In genomic region chr4:45442237-45442636, GRCm38 (mm10) we compare ENCODE assay signal across 20 mouse cellular contexts. TPM values are rescaled to one million over a fixed set of nuclear protein-coding genes. Genes with fewer than 3 reads are reported as not detected.
DNase-seq lines count a peak whose midpoint lies in the region; ATAC-seq and TF ChIP-seq lines count a peak whose summit lies in the region.
"Had no signal": no experiment of that assay in that cellular context is flagged by ENCODE, and none has a peak within 500 bp of the region (broad histone marks: within the 10 kb centered on the region; RNA-seq: fewer than 3 reads in every experiment).

No protein-coding gene starts in this region.

- no peak overlapping the region for H3K9ac ChIP-seq in heart, embryonic 16.5 days (ENCODE audit: low read length)
- no peak overlapping the region for H3K9ac ChIP-seq in lung, embryonic 14.5 days
- no peak overlapping the region for H3K9ac ChIP-seq in stomach, postnatal 0 days (ENCODE audit: low read length)
- H3K9ac ChIP-seq: embryonic facial prominence, embryonic 12.5 days; hindbrain, embryonic 12.5 days; liver, embryonic 15.5 days; neural tube, embryonic 13.5 days had no signal

- no peak for TF ChIP-seq EP300 in stomach, postnatal 0 days (optimal IDR thresholded peaks at IDR 0.05)

- H3K27me3 ChIP-seq in heart, embryonic 16.5 days (ENCODE audit: control insufficient read depth, insufficient read depth, low read length): no peaks in the 10 kb centered on the region
- no peaks in the 10 kb centered on the region for H3K27me3 ChIP-seq in lung, embryonic 14.5 days (ENCODE audit: insufficient read depth, low read length)
- no peaks in the 10 kb centered on the region for H3K27me3 ChIP-seq in stomach, postnatal 0 days (ENCODE audit: control insufficient read depth, insufficient read depth, low read length)
- H3K27me3 ChIP-seq: embryonic facial prominence, embryonic 12.5 days; hindbrain, embryonic 12.5 days; liver, embryonic 15.5 days; neural tube, embryonic 13.5 days had no signal

- ATAC-seq in heart, embryonic 16.5 days (replicated peaks; ENCODE audit: extremely low read depth, insufficient read depth, low FRiP score): no peak
- ATAC-seq in lung, embryonic 14.5 days (ENCODE audit: insufficient read depth): no peak
- ATAC-seq in stomach, postnatal 0 days (ENCODE audit: low FRiP score, low TSS enrichment): 0 out of 2 replicates have a peak, but pooled peaks have one; percentile 41
- ATAC-seq: activated CD4-positive, CD25-positive, alpha-beta regulatory T cell, adult 4 months; CD4-positive, CD25-positive, alpha-beta regulatory T cell, adult 4 months had no signal

- H3K9me3 ChIP-seq in heart, embryonic 16.5 days (replicated peaks; ENCODE audit: control insufficient read depth, low read length): no peaks in the 10 kb centered on the region
- H3K9me3 ChIP-seq in lung, embryonic 14.5 days (ENCODE audit: low read depth, low read length): no peaks in the 10 kb centered on the region
- no peaks in the 10 kb centered on the region for H3K9me3 ChIP-seq in stomach, postnatal 0 days (ENCODE audit: control insufficient read depth, low read length)
- H3K9me3 ChIP-seq: embryonic facial prominence, embryonic 12.5 days; hindbrain, embryonic 12.5 days; limb, embryonic 10.5 days; liver, embryonic 15.5 days; megakaryocyte, embryonic 14.5 days; neural tube, embryonic 13.5 days had no signal

- 57% methylated on average over 3 of the region's 3 CpGs for WGBS in heart, embryonic 16.5 days
- 47% methylated on average over 3 of the region's 3 CpGs for WGBS in lung, embryonic 14.5 days
- 61% methylated on average over 3 of the region's 3 CpGs for WGBS in stomach, postnatal 0 days

- H3K4me2 ChIP-seq in heart, embryonic 16.5 days (ENCODE audit: low read depth, low read length): no peak overlapping the region
- no peak overlapping the region for H3K4me2 ChIP-seq in lung, embryonic 14.5 days
- no peak overlapping the region for H3K4me2 ChIP-seq in stomach, postnatal 0 days (replicated peaks; ENCODE audit: low read depth)
- H3K4me2 ChIP-seq: embryonic facial prominence, embryonic 12.5 days; hindbrain, embryonic 12.5 days; liver, embryonic 15.5 days; neural tube, embryonic 13.5 days had no signal

- no peak overlapping the region for H3K4me3 ChIP-seq in heart, embryonic 16.5 days (ENCODE audit: low read length)
- no peak overlapping the region for H3K4me3 ChIP-seq in lung, embryonic 14.5 days (ENCODE audit: low read depth, low read length)
- no peak overlapping the region for H3K4me3 ChIP-seq in stomach, postnatal 0 days (ENCODE audit: low read depth, low read length)
- H3K4me3 ChIP-seq: embryonic facial prominence, embryonic 12.5 days; hindbrain, embryonic 12.5 days; limb, embryonic 10.5 days; liver, embryonic 15.5 days; megakaryocyte, embryonic 14.5 days; neural tube, embryonic 13.5 days had no signal

- H3K36me3 ChIP-seq in heart, embryonic 16.5 days (ENCODE audit: control insufficient read depth, insufficient read depth): peaks cover 7% of the 10 kb centered on the region; the same call in 1 of the 2 replicates
- peaks cover 40% of the 10 kb centered on the region for H3K36me3 ChIP-seq in lung, embryonic 14.5 days (ENCODE audit: insufficient read depth)
- peaks cover 6% of the 10 kb centered on the region; the same call in 1 of the 2 replicates for H3K36me3 ChIP-seq in stomach, postnatal 0 days (ENCODE audit: control insufficient read depth, insufficient read depth, low read length)

- peak; percentile 55 for TF ChIP-seq CTCF in lung, embryonic 14.5 days (IDR thresholded peaks at IDR 0.05; ENCODE audit: low read depth)
- TF ChIP-seq CTCF in brain, embryonic 14.5 days (IDR thresholded peaks at IDR 0.05; ENCODE audit: borderline replicate concordance, extremely low read depth, insufficient read depth, insufficient read length): peak; percentile 37; the same call in 1 of the 2 replicates
- peak; percentile 48 for TF ChIP-seq CTCF in stomach, postnatal 0 days (IDR thresholded peaks at IDR 0.05; ENCODE audit: low read depth)

- 0 out of 2 replicates have a peak overlapping the region, but pooled peaks have one; percentile 28 for H3K27ac ChIP-seq in heart, embryonic 16.5 days (ENCODE audit: low read length)
- no peak overlapping the region for H3K27ac ChIP-seq in lung, embryonic 14.5 days (ENCODE audit: low read depth)
- no peak overlapping the region for H3K27ac ChIP-seq in stomach, postnatal 0 days (replicated peaks)
- H3K27ac ChIP-seq: embryonic facial prominence, embryonic 12.5 days; hindbrain, embryonic 12.5 days; limb, embryonic 10.5 days; liver, embryonic 15.5 days; neural tube, embryonic 13.5 days had no signal

- no peak for TF ChIP-seq POLR2A in brain, embryonic 14.5 days (IDR thresholded peaks at IDR 0.05; ENCODE audit: borderline replicate concordance, extremely low read depth, insufficient read depth, insufficient read length, poor library complexity, severe bottlenecking)

- no peak for DNase-seq in heart, postnatal 4 days
- DNase-seq in lung, embryonic 14.5 days: peak; percentile 38
- DNase-seq in lung, adult 18-20 months: no peak
- no peak for DNase-seq in brain, embryonic 14.5 days (ENCODE audit: low read depth)
- DNase-seq in stomach, postnatal 0 days (ENCODE audit: low spot score): no peak
- no peak for DNase-seq in kidney, postnatal 10 days
- DNase-seq: adrenal gland, postnatal 25 days; cerebellum, postnatal 14 days; kidney, adult 11 months; kidney, postnatal 25 days; right cerebral cortex, postnatal 4 days had no signal

- peaks cover 60% of the 10 kb centered on the region for H3K4me1 ChIP-seq in heart, embryonic 16.5 days (ENCODE audit: control insufficient read depth, insufficient read depth, low read length)
- H3K4me1 ChIP-seq in lung, embryonic 14.5 days (ENCODE audit: insufficient read depth): peaks cover 3% of the 10 kb centered on the region; the same call in 1 of the 2 replicates
- no peaks in the 10 kb centered on the region for H3K4me1 ChIP-seq in stomach, postnatal 0 days (replicated peaks; ENCODE audit: control insufficient read depth, insufficient read depth)
- H3K4me1 ChIP-seq: liver, embryonic 15.5 days had no signal

RNA-seq across cellular contexts. Expression of gene Slc25a51, which starts 33.7 kb away (rescaled TPM):
- 71.5 and 75.9 TPM in 2 replicates for polyA plus RNA-seq in heart, embryonic 16.5 days (2015; fragmentation: Nextera tagmentation; extraction: Ambion mirVana)
- 100 to 1,000 TPM; 120 to 124 TPM for total RNA-seq in heart, postnatal 4 days (2021)
- 69.0 and 70.1 TPM in 2 replicates for polyA plus RNA-seq in lung, embryonic 14.5 days (2014; fragmentation: Nextera tagmentation; extraction: Ambion mirVana)
- 130 and 146 TPM in 2 replicates for polyA plus RNA-seq in brain, embryonic 14.5 days (2012; rRNA removed)
- polyA plus RNA-seq in stomach, postnatal 0 days (2015; fragmentation: Nextera tagmentation; extraction: Ambion mirVana): 39.9 and 40.5 TPM in 2 replicates
